Mouse (Mus musculus): ENCODE data around the gene Psme1. TPM values are rescaled to one million over a fixed set of nuclear protein-coding genes. Genes with fewer than 3 reads are reported as not detected.

Psme1 gene
- total and polyA plus RNA-seq, 3 experiments, result 85.9 to 205 TPM; not detected in 1

- TF ChIP-seq BHLHE40 (IDR thresholded peaks at IDR 0.05; ENCODE audit: borderline replicate concordance, low read depth, low read length), result 0 out of 2 replicates have a peak, but pooled peaks have one; percentile 8
- peak; percentile 99 for TF ChIP-seq MYC (IDR thresholded peaks at IDR 0.05; ENCODE audit: low read depth, low read length)
- TF ChIP-seq POLR2AphosphoS5 (IDR thresholded peaks at IDR 0.05; ENCODE audit: borderline replicate concordance, low read depth, low read length), result no peak
- TF ChIP-seq TCF12 (IDR thresholded peaks at IDR 0.05; ENCODE audit: low read depth, low read length), result no peak
- TF ChIP-seq MEF2A (IDR thresholded peaks at IDR 0.05; ENCODE audit: extremely low read depth, insufficient replicate concordance, low read depth, low read length, poor library complexity, severe bottlenecking), result no peak
- peak; percentile 100 for TF ChIP-seq MAX (IDR thresholded peaks at IDR 0.05; ENCODE audit: low read length)
- peak; percentile 48 to 86; a peak in 2 of 4 replicates for TF ChIP-seq USF2 (IDR thresholded peaks at IDR 0.05; ENCODE audit: borderline replicate concordance in 1 of 2, insufficient read depth in 1 of 2, low read depth in 1 of 2, low read length in 2 of 2)
- TF ChIP-seq SMC3 (IDR thresholded peaks at IDR 0.05; ENCODE audit: low read depth, low read length), result peak; percentile 77
- no peak for TF ChIP-seq TAL1 (IDR thresholded peaks at IDR 0.05; ENCODE audit: low read length)
- TF ChIP-seq MAZ (IDR thresholded peaks at IDR 0.05; ENCODE audit: low read depth, low read length), result peak; percentile 67; the same call in 1 of the 2 replicates
- peak; percentile 84 for TF ChIP-seq GATA1 (IDR thresholded peaks at IDR 0.05; ENCODE audit: low read depth, low read length)
- TF ChIP-seq MAFK (IDR thresholded peaks at IDR 0.05; ENCODE audit: borderline replicate concordance, low read depth, low read length), result no peak
- TF ChIP-seq CTCF (IDR thresholded peaks at IDR 0.05 in 2 of 3, conservative IDR thresholded peaks at IDR 0.05 in 1 of 3; ENCODE audit: control insufficient read depth in 1 of 3, insufficient read depth in 1 of 3, low read depth in 2 of 3, low read length in 3 of 3, poor library complexity in 1 of 3, severe bottlenecking in 1 of 3), result peak; percentile 81 to 85 (median 84)
Measured at GRCm38 (mm10) chr14:55603633-55604576, 26.0 kb downstream of the Psme1 start (continued).

GRCm38 (mm10) chr14:55604823-55605222, 26.9 kb downstream of the Psme1 start:
- DNase-seq (ENCODE audit: low read depth, low spot score), result no peak
- TF ChIP-seq TCF12 (IDR thresholded peaks at IDR 0.05; ENCODE audit: low read depth, low read length) (no peak), UBTF (IDR thresholded peaks at IDR 0.05; ENCODE audit: borderline replicate concordance, insufficient read depth, low read depth, low read length) (no peak), USF1 (IDR thresholded peaks at IDR 0.05; ENCODE audit: low read depth, low read length) (no peak), TAL1 (IDR thresholded peaks at IDR 0.05; ENCODE audit: low read length) (no peak)
- Histone ChIP-seq H3K79me2 (ENCODE audit: control insufficient read depth, insufficient read depth, low read length, poor library complexity) (no peaks in the 10 kb centered on the region), H3K27me3 (ENCODE audit: control insufficient read depth in 1 of 2, insufficient read depth in 2 of 2, low read length in 2 of 2) (no peaks in the 10 kb centered on the region), H3K4me1 (ENCODE audit: control insufficient read depth in 1 of 2, insufficient read depth in 2 of 2, low read length in 2 of 2) (peaks cover 3 to 7% of the 10 kb centered on the region in 2 experiments; a peak in 2 of 4 replicates), H3K36me3 (ENCODE audit: control insufficient read depth in 1 of 2, insufficient read depth in 2 of 2, low read length in 2 of 2) (peaks cover 0 to 12% of the 10 kb centered on the region in 2 experiments; a peak in 2 of 4 replicates), H3K4me3 (ENCODE audit: control insufficient read depth in 1 of 2, insufficient read depth in 1 of 2, low read depth in 2 of 2, low read length in 2 of 2) (peak overlapping the region in 1 of 2 experiments; percentile 84; a peak in 2 of 4 replicates), H3K27ac (ENCODE audit: control insufficient read depth, low read depth, low read length) (peak overlapping the region; percentile 73; the same call in 1 of the 2 replicates), H3K9me3 (replicated peaks; ENCODE audit: insufficient read depth, low read length) (no peaks in the 10 kb centered on the region), H3K9ac (ENCODE audit: control insufficient read depth, low read depth, low read length, poor library complexity, severe bottlenecking) (peak overlapping the region; percentile 65; the same call in 1 of the 2 replicates)
